Mouse (Mus musculus): ENCODE results near the gene Clcn5. TPM values are rescaled to one million over a fixed set of nuclear protein-coding genes. Genes with fewer than 3 reads are reported as not detected.

The Clcn5 gene
- polyA plus RNA-seq, 1 experiment from 2014 or later, result 5.6 TPM

DNA sequence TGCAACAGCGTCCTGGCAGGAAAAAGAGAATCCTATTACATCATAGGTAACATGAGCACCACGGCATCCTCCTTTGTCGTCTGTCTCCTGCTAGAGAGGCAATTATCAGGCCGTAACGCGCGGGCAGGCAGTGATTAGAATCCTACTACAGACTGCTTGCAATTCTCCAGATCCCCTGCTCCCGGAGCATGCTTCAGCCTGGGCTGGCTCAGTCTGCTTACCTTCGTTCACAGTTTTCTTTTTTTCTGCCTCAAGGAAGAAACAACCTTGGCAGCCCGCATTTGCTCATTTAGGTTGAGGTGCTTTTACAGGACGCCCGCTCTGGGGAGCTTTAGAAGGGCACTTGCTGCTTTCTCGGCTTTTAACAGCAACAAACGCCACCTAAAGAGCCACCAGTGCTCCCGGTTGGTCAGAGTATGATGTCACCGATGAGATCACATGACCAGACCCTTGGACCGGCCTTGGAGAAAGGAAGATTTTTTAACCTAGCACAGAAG is 130.8 kb downstream of the Clcn5 start:
- Histone ChIP-seq H3K27ac (peak overlapping the region; percentile 84), H3K4me1 (no peaks in the 10 kb centered on the region), H3K9ac (peak overlapping the region; percentile 61), H3K4me3 (peak overlapping the region; percentile 40), H3K36me3 (ENCODE audit: poor library complexity, severe bottlenecking) (peaks cover 4% of the 10 kb centered on the region; the same call in 1 of the 2 replicates), H3K4me2 (peak overlapping the region; percentile 59), H3K9me3 (replicated peaks) (no peaks in the 10 kb centered on the region), H3K27me3 (no peaks in the 10 kb centered on the region)
- 12% methylated on average over 17 of the region's 17 CpGs for WGBS
- peak; percentile 90 for ATAC-seq

DNA sequence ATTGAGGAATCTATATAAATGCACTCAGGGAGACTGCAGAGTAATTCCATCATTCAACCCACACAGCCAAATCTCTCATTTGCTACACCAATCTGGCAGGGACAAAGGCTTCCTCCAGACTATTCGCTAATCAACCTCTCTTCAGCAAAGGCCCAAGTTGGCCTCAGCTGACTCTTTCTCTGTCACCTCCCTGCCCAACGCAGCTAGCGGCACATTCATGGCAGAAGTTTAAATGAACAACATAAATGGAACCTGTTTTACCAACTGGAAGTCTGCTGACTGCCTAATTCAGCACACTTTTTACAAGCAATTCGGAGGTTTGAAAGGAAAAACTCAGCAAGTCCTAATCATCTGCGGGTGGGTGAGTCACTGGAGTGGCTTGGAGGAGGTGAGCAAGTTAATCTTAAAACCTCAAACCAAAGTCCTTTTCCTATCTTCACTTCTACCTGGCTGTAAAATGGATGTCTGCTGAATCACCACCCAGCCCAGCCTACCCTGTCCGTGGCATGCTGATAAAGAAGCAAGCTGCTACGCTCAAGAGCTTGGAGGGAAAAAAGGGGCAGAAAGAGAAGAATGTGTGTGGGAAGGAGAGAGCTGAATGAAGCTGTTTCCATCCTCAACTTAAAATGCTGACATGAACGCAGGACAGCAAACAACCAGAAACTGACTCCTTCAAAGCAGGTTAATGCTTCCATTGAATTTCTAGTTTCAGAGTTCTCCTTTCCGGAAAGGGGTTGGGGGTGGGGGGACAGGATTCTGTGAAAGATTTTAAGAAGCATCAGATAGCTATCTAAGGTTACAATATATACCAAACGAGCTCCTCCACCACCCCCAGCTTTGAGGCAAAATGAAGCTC is 131.5 kb downstream of the Clcn5 start:
- H3K4me2 ChIP-seq, result peak overlapping the region; percentile 59
- H3K27ac ChIP-seq, result peak overlapping the region; percentile 84
- H3K9ac ChIP-seq, result peak overlapping the region; percentile 61
- no peaks in the 10 kb centered on the region for H3K27me3 ChIP-seq
- WGBS, result 23% methylated on average over 10 of the region's 10 CpGs
- peak; percentile 45; the same call in 1 of the 2 replicates for ATAC-seq
- H3K4me1 ChIP-seq, result no peaks in the 10 kb centered on the region
- H3K9me3 ChIP-seq (replicated peaks), result no peaks in the 10 kb centered on the region
- H3K4me3 ChIP-seq, result peak overlapping the region; percentile 40
- peaks cover 5% of the 10 kb centered on the region; the same call in 1 of the 2 replicates for H3K36me3 ChIP-seq (ENCODE audit: poor library complexity, severe bottlenecking)

DNA sequence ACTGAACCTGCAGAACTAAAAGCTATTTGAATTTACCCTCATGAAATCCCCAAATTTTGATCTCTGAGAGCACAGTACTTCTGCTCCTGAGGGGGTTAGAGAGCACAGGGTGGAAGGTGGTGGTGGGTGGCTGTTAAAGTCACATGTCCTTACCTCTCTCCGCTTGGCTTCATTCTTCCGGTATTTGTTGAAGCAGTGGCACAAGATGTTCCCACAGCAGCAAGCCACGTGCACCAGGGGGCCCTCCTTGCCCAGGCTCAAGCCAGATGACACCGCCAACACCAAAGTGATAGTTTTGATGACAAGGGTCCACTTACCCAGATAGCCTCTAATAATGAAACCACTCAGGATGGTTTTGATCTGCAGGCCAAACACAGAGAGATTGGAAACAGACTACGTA is 149.0 kb downstream of the Clcn5 start:
- Histone ChIP-seq H3K9me3 (replicated peaks) (no peaks in the 10 kb centered on the region), H3K4me3 (no peak overlapping the region), H3K4me2 (no peak overlapping the region), H3K4me1 (no peaks in the 10 kb centered on the region), H3K36me3 (ENCODE audit: poor library complexity, severe bottlenecking) (peaks cover 20% of the 10 kb centered on the region), H3K27me3 (no peaks in the 10 kb centered on the region), H3K9ac (no peak overlapping the region), H3K27ac (no peak overlapping the region)
- ATAC-seq, result no peak
- 91% methylated on average over 5 of the region's 5 CpGs for WGBS

GRCm38 (mm10) chrX:7168799-7169198 is 150.4 kb downstream of the Clcn5 start:
- H3K4me1 ChIP-seq, result no peaks in the 10 kb centered on the region
- H3K4me3 ChIP-seq, result no peak overlapping the region
- H3K9me3 ChIP-seq (replicated peaks), result no peaks in the 10 kb centered on the region
- H3K36me3 ChIP-seq (ENCODE audit: poor library complexity, severe bottlenecking), result peaks cover 20% of the 10 kb centered on the region
- no peak for ATAC-seq
- WGBS, result 89% methylated on average over 5 of the region's 5 CpGs
- H3K9ac ChIP-seq, result no peak overlapping the region
- H3K4me2 ChIP-seq, result no peak overlapping the region
- H3K27me3 ChIP-seq, result no peaks in the 10 kb centered on the region
- no peak overlapping the region for H3K27ac ChIP-seq

GRCm38 (mm10) chrX:7157976-7158375 is 161.2 kb downstream of the Clcn5 start:
- H3K9me3 ChIP-seq (replicated peaks), result no peaks in the 10 kb centered on the region
- peaks cover 5% of the 10 kb centered on the region; the same call in 1 of the 2 replicates for H3K4me1 ChIP-seq
- H3K9ac ChIP-seq, result no peak overlapping the region
- ATAC-seq, result no peak
- peaks cover 31% of the 10 kb centered on the region for H3K36me3 ChIP-seq (ENCODE audit: poor library complexity, severe bottlenecking)
- H3K27me3 ChIP-seq, result no peaks in the 10 kb centered on the region
- WGBS, result 92% methylated on average over 3 of the region's 3 CpGs
- H3K27ac ChIP-seq, result no peak overlapping the region
- no peak overlapping the region for H3K4me3 ChIP-seq
- no peak overlapping the region for H3K4me2 ChIP-seq

DNA sequence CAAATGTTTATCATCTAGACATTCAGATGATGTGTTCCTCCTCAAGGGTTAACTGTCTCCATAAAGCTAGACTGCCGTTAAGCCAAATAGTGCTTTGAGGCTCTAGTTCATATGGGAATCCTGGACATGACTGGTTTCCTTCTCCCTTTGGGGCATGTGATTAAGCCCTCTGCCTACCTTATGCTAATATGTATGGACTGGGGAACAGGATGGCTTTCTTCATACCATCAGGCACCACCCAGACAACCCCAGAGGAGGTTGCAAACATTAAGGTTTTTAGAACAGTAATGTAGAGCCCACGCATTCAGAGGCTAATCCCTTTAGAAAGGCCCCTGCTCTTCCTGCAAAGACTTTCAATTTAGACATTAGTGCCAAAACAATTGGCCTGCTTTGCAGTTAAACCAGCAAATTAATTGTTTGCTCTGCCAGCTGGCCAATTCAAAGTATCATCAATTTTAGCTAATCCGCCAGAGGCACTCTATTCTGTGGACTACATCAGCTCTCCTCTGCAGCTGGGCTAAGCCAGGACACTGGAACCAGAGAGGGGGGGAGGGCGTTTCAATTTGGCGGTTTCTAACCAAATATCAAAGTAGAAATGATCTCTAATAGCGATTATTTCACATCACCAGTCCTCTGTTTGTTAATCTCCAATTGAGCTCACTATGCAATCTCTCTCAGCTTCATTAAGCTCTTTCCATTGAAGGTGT is 163.0 kb downstream of the Clcn5 start:
- H3K4me3 ChIP-seq, result no peak overlapping the region
- no peak for ATAC-seq
- H3K4me2 ChIP-seq, result no peak overlapping the region
- peaks cover 23% of the 10 kb centered on the region for H3K36me3 ChIP-seq (ENCODE audit: poor library complexity, severe bottlenecking)
- no peak overlapping the region for H3K9ac ChIP-seq
- H3K9me3 ChIP-seq (replicated peaks), result 0 out of 2 replicates have a peak, but pooled peaks cover 4% of the 10 kb centered on the region
- H3K27me3 ChIP-seq, result no peaks in the 10 kb centered on the region
- H3K4me1 ChIP-seq, result peaks cover 5% of the 10 kb centered on the region; the same call in 1 of the 2 replicates
- H3K27ac ChIP-seq, result no peak overlapping the region
- 28% methylated on average over 6 of the region's 6 CpGs for WGBS

DNA sequence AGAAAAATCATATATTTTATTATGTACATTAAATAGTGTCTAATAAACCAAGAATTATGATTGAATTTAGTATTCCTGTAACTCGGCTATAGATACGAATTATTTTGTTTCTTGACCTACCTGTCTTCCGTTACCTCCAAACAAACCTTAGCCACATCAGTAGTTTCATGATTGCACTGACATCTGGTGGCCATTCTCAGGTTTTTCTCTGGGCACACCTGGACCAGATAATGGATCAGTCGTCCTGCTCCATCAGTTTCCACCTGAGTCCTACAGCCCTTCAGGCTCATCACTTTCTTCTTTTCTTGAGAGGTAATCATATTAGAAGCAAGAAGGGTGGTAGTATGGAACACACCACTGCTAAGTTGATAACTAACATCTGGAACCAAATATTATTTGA is 169.0 kb downstream of the Clcn5 start:
- H3K9me3 ChIP-seq (replicated peaks), result 0 out of 2 replicates have a peak, but pooled peaks cover 4% of the 10 kb centered on the region
- H3K27me3 ChIP-seq, result no peaks in the 10 kb centered on the region
- 79% methylated on average over 4 of the region's 4 CpGs for WGBS
- H3K4me2 ChIP-seq, result no peak overlapping the region
- H3K36me3 ChIP-seq (ENCODE audit: poor library complexity, severe bottlenecking), result no peaks in the 10 kb centered on the region
- H3K4me1 ChIP-seq, result no peaks in the 10 kb centered on the region
- no peak overlapping the region for H3K9ac ChIP-seq
- no peak overlapping the region for H3K4me3 ChIP-seq
- H3K27ac ChIP-seq, result no peak overlapping the region
- no peak for ATAC-seq

- H3K36me3 ChIP-seq (ENCODE audit: poor library complexity, severe bottlenecking), result no peaks in the 10 kb centered on the region
- H3K4me2 ChIP-seq, result no peak overlapping the region
These were observed 173.0 kb downstream of the Clcn5 start for GRCm38 (mm10) chrX:7146156-7146555.

GRCm38 (mm10) chrX:7121618-7122280 is 197.4 kb downstream of the Clcn5 start:
- H3K27ac ChIP-seq, result no peak overlapping the region
- no peaks in the 10 kb centered on the region for H3K4me1 ChIP-seq
- no peak for ATAC-seq
- no peak overlapping the region for H3K4me2 ChIP-seq
- no peak overlapping the region for H3K9ac ChIP-seq
- H3K9me3 ChIP-seq (replicated peaks), result no peaks in the 10 kb centered on the region
- no peaks in the 10 kb centered on the region for H3K36me3 ChIP-seq (ENCODE audit: poor library complexity, severe bottlenecking)
- WGBS, result 80% methylated on average over 4 of the region's 4 CpGs
- H3K27me3 ChIP-seq, result no peaks in the 10 kb centered on the region
- no peak overlapping the region for H3K4me3 ChIP-seq

More at GRCm38 (mm10) chrX:7146156-7146555, 173.0 kb downstream of the Clcn5 start:
- Histone ChIP-seq H3K4me3 (no peak overlapping the region), H3K9ac (no peak overlapping the region), H3K9me3 (replicated peaks) (no peaks in the 10 kb centered on the region), H3K27ac (no peak overlapping the region), H3K27me3 (no peaks in the 10 kb centered on the region), H3K4me1 (no peaks in the 10 kb centered on the region)
- WGBS, result 81% methylated on average over 7 of the region's 7 CpGs
- no peak for ATAC-seq

DNA sequence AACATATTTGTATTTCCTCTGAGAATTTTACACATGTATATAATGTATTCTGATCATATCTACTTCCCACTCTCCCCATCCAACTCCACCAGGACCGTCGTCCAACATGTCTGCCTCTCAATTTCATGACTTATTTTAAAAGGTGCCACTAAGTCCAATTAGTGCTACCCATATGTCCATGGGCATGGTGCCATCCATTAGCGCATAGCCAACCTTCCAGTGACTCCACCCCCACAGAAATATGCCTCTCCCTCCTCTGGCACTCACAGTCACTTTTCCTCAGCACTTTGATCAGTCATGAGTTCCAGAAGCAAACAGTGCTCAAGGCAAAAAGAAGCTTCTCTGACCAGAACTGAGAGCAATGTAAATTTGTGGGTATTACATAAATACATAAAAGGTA is 204.3 kb downstream of the Clcn5 start:
- no peaks in the 10 kb centered on the region for H3K4me1 ChIP-seq
- ATAC-seq, result no peak
- H3K9ac ChIP-seq, result no peak overlapping the region

More for the DNA sequence above, 204.3 kb downstream of the Clcn5 start:
- Histone ChIP-seq H3K36me3 (ENCODE audit: poor library complexity, severe bottlenecking) (no peaks in the 10 kb centered on the region), H3K27ac (no peak overlapping the region), H3K27me3 (no peaks in the 10 kb centered on the region), H3K4me2 (no peak overlapping the region), H3K4me3 (no peak overlapping the region), H3K9me3 (replicated peaks) (no peaks in the 10 kb centered on the region)
- 83% methylated on average over 3 of the region's 3 CpGs for WGBS
